Mouse (Mus musculus): Measurements from ENCODE around the gene Ttc28. TPM values are rescaled to one million over a fixed set of nuclear protein-coding genes. Genes with fewer than 3 reads are reported as not detected.

Ttc28 gene
- total and polyA plus RNA-seq, 2 experiments from 2014 or later: 10.6 to 53.1 TPM

- WGBS: 88% methylated on average over 8 of the region's 8 CpGs
- Histone ChIP-seq H3K4me3 (ENCODE audit: low read depth, low read length) (no peak overlapping the region), H3K27ac (ENCODE audit: low read depth, low read length) (no peak overlapping the region), H3K4me1 (ENCODE audit: insufficient read depth, low read length) (no peaks in the 10 kb centered on the region; the same call in 1 of the 2 replicates), H3K4me2 (ENCODE audit: low read depth, low read length, poor library complexity, severe bottlenecking) (no peak overlapping the region), H3K9ac (replicated peaks; ENCODE audit: low read length, poor library complexity, severe bottlenecking) (no peak overlapping the region), H3K27me3 (ENCODE audit: insufficient read depth, low read length) (no peaks in the 10 kb centered on the region), H3K9me3 (ENCODE audit: low read length) (no peaks in the 10 kb centered on the region), H3K36me3 (ENCODE audit: insufficient read depth, low read length) (no peaks in the 10 kb centered on the region)
- TF ChIP-seq CTCF (IDR thresholded peaks at IDR 0.05): no peak
- DNase-seq (ENCODE audit: low spot score): no peak
- ATAC-seq (ENCODE audit: low FRiP score): no peak
Observed at GRCm38 (mm10) chr5:111130121-111130520, 250.5 kb downstream of the Ttc28 start.

DNA sequence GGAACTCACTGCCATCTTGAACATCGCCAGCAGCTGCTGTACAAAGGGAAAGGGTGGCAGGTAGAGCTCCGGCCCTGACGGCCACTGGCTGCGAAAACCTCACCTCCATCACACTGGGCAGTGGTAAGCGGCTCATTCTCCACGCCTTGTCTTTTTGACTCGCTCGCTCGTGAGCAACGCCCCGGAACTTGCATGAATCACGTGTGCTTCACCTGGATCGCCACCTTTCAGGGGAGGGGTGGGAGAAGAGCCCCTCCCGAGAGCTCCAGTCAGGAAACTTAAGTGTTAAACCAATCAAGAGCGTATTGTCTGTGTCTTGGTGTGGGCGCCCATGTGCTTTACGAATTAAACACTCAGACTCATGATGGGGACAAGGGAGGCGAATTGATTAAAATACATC is 252.0 kb downstream of the Ttc28 start:
- no peaks in the 10 kb centered on the region for H3K9me3 ChIP-seq (ENCODE audit: low read length)
- H3K4me1 ChIP-seq (ENCODE audit: insufficient read depth, low read length): no peaks in the 10 kb centered on the region; the same call in 1 of the 2 replicates
- DNase-seq (ENCODE audit: low spot score) (no peak), ATAC-seq (ENCODE audit: low FRiP score) (no peak)
- WGBS: 94% methylated on average over 18 of the region's 18 CpGs
- no peak overlapping the region for H3K27ac ChIP-seq (ENCODE audit: low read depth, low read length)
- H3K36me3 ChIP-seq (ENCODE audit: insufficient read depth, low read length): no peaks in the 10 kb centered on the region
- H3K9ac ChIP-seq (replicated peaks; ENCODE audit: low read length, poor library complexity, severe bottlenecking): no peak overlapping the region
- no peaks in the 10 kb centered on the region for H3K27me3 ChIP-seq (ENCODE audit: insufficient read depth, low read length)
- no peak overlapping the region for H3K4me2 ChIP-seq (ENCODE audit: low read depth, low read length, poor library complexity, severe bottlenecking)
- H3K4me3 ChIP-seq (ENCODE audit: low read depth, low read length): no peak overlapping the region
- no peak for TF ChIP-seq CTCF (IDR thresholded peaks at IDR 0.05)

- peak; percentile 19; the same call in 1 of the 2 replicates for TF ChIP-seq CTCF (IDR thresholded peaks at IDR 0.05)
- Histone ChIP-seq H3K4me3 (ENCODE audit: low read depth, low read length) (no peak overlapping the region), H3K27me3 (ENCODE audit: insufficient read depth, low read length) (no peaks in the 10 kb centered on the region), H3K4me1 (ENCODE audit: insufficient read depth, low read length) (peaks cover 14% of the 10 kb centered on the region), H3K36me3 (ENCODE audit: insufficient read depth, low read length) (no peaks in the 10 kb centered on the region), H3K9ac (replicated peaks; ENCODE audit: low read length, poor library complexity, severe bottlenecking) (no peak overlapping the region), H3K27ac (ENCODE audit: low read depth, low read length) (no peak overlapping the region), H3K4me2 (ENCODE audit: low read depth, low read length, poor library complexity, severe bottlenecking) (no peak overlapping the region), H3K9me3 (ENCODE audit: low read length) (no peaks in the 10 kb centered on the region)
- no peak for ATAC-seq (ENCODE audit: low FRiP score)
- WGBS: 91% methylated on average over 5 of the region's 5 CpGs
- DNase-seq (ENCODE audit: low spot score): no peak
Observed at GRCm38 (mm10) chr5:111133150-111133549, 253.5 kb downstream of the Ttc28 start.

DNA sequence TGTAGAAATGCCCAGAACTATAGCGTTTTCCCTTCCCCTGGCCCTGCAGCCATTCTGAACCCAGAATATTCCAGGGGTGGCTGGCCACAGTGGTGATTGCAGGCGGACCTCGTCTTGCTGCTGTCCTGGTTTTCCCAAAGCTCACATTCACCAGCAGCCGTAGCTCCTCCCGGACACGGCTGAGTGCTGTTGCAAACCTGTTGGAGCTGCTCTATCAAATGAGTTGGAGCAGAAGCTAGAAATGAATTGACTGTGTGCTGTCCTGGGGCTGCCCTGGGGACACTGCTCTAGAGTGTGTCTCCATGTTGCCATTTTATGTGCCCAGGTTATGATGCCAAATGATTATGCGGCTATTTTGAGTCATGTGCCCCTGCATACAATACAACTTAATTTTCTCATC is 254.2 kb downstream of the Ttc28 start:
- H3K9me3 ChIP-seq (ENCODE audit: low read length): no peaks in the 10 kb centered on the region

DNA sequence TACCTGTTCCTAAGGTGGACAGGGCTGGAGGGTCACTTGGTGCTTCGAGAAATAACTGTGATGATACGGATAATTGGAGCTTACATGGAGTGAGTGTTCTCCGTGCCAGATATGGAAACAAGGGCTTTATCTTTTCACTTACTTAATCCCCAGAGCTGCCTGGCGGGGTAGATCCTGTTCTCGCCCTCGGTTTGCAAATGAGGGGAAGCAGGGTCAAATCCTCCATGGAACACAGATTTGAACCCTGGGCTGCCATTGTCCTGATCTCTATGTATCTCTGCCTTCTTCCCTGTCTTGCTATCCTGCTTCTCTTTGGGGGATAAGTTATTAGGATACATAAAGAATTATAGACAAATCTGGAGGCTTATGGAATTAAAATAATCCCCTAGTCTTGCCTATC is 257.7 kb downstream of the Ttc28 start:
- TF ChIP-seq CTCF (IDR thresholded peaks at IDR 0.05): no peak
- DNase-seq (ENCODE audit: low spot score) (no peak), ATAC-seq (ENCODE audit: low FRiP score) (no peak)
- Histone ChIP-seq H3K36me3 (ENCODE audit: insufficient read depth, low read length) (no peaks in the 10 kb centered on the region), H3K4me2 (ENCODE audit: low read depth, low read length, poor library complexity, severe bottlenecking) (no peak overlapping the region), H3K4me3 (ENCODE audit: low read depth, low read length) (no peak overlapping the region), H3K9ac (replicated peaks; ENCODE audit: low read length, poor library complexity, severe bottlenecking) (no peak overlapping the region), H3K4me1 (ENCODE audit: insufficient read depth, low read length) (peaks cover 23% of the 10 kb centered on the region), H3K9me3 (ENCODE audit: low read length) (no peaks in the 10 kb centered on the region), H3K27ac (ENCODE audit: low read depth, low read length) (no peak overlapping the region), H3K27me3 (ENCODE audit: insufficient read depth, low read length) (no peaks in the 10 kb centered on the region)
- 24% methylated on average over 6 of the region's 6 CpGs for WGBS

More for the DNA sequence above, 254.2 kb downstream of the Ttc28 start:
- ATAC-seq (ENCODE audit: low FRiP score): no peak
- DNase-seq (ENCODE audit: low spot score): no peak
- H3K27ac ChIP-seq (ENCODE audit: low read depth, low read length): no peak overlapping the region
- H3K4me1 ChIP-seq (ENCODE audit: insufficient read depth, low read length): peaks cover 15% of the 10 kb centered on the region
- no peak overlapping the region for H3K4me2 ChIP-seq (ENCODE audit: low read depth, low read length, poor library complexity, severe bottlenecking)
- WGBS: 86% methylated on average over 7 of the region's 7 CpGs
- no peak overlapping the region for H3K9ac ChIP-seq (replicated peaks; ENCODE audit: low read length, poor library complexity, severe bottlenecking)
- H3K36me3 ChIP-seq (ENCODE audit: insufficient read depth, low read length): no peaks in the 10 kb centered on the region
- H3K4me3 ChIP-seq (ENCODE audit: low read depth, low read length): no peak overlapping the region
- H3K27me3 ChIP-seq (ENCODE audit: insufficient read depth, low read length): no peaks in the 10 kb centered on the region
- no peak for TF ChIP-seq CTCF (IDR thresholded peaks at IDR 0.05)

DNA sequence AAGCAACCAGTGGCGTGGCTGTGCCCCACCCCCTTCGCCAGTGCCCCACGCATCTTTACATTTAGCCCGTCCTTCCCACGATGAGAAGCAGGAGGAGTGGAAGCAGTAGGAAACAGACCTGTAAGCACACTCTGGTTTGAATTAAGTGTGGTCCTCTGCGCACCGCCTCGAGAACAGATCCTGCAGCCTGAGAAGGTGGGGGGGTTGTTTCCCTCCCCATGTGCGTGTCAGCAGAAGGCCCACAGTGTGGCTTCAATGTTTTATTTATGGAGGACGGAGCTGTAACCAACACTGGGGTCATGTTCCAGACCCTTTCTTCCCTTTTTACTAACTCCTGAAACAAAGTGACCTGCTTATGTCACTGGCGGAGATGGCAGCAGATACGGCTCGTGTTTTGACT is 258.1 kb downstream of the Ttc28 start:
- H3K9me3 ChIP-seq (ENCODE audit: low read length): no peaks in the 10 kb centered on the region
- H3K27ac ChIP-seq (ENCODE audit: low read depth, low read length): no peak overlapping the region; the same call in 1 of the 2 replicates
- H3K4me3 ChIP-seq (ENCODE audit: low read depth, low read length): no peak overlapping the region
- DNase-seq (ENCODE audit: low spot score): no peak
- H3K4me1 ChIP-seq (ENCODE audit: insufficient read depth, low read length): peaks cover 23% of the 10 kb centered on the region
- no peak for TF ChIP-seq CTCF (IDR thresholded peaks at IDR 0.05)
- 26% methylated on average over 13 of the region's 13 CpGs for WGBS
- no peak overlapping the region for H3K9ac ChIP-seq (replicated peaks; ENCODE audit: low read length, poor library complexity, severe bottlenecking)
- no peak overlapping the region for H3K4me2 ChIP-seq (ENCODE audit: low read depth, low read length, poor library complexity, severe bottlenecking)
- no peaks in the 10 kb centered on the region for H3K27me3 ChIP-seq (ENCODE audit: insufficient read depth, low read length)
- no peaks in the 10 kb centered on the region for H3K36me3 ChIP-seq (ENCODE audit: insufficient read depth, low read length)
- no peak for ATAC-seq (ENCODE audit: low FRiP score)

Data from midbrain, postnatal 0 days (tissue).